Mouse (Mus musculus): ENCODE results near the gene Spats1.
A peak's percentile ranks its signal among the peaks of the same experiment; 100 is the strongest.
"Not testable (repeated sequence)": the region's sequence is repeated elsewhere in the genome, so short reads cannot be mapped to it uniquely, and the experiment has no call there.

The Spats1 gene

GRCm38 (mm10) chr17:45488321-45489254 lies 13.4 kb upstream of the Spats1 start:
- no peak for DNase-seq

- no peak for DNase-seq
Measured at GRCm38 (mm10) chr17:45487216-45487615, 12.0 kb upstream of the Spats1 start.

GRCm38 (mm10) chr17:45485581-45485980 lies 10.4 kb upstream of the Spats1 start:
- no peak for DNase-seq

- peak; percentile 18 for DNase-seq
Measured at GRCm38 (mm10) chr17:45480429-45480828, 5.2 kb upstream of the Spats1 start.

GRCm38 (mm10) chr17:45478234-45478825 lies 3.1 kb upstream of the Spats1 start:
- peak; percentile 79 for DNase-seq

GRCm38 (mm10) chr17:45474146-45474545 lies 1.1 kb downstream of the Spats1 start:
- no peak for DNase-seq

- no peak for DNase-seq
Measured at GRCm38 (mm10) chr17:45473667-45474066, 1.5 kb downstream of the Spats1 start.

- no peak for DNase-seq
Measured at GRCm38 (mm10) chr17:45470726-45471125, 4.5 kb downstream of the Spats1 start.

- no peak for DNase-seq
Measured at GRCm38 (mm10) chr17:45468302-45468701, 6.9 kb downstream of the Spats1 start.

- DNase-seq, result no peak
Measured at GRCm38 (mm10) chr17:45466701-45467100, 8.5 kb downstream of the Spats1 start.

GRCm38 (mm10) chr17:45464255-45464654 lies 11.0 kb downstream of the Spats1 start:
- DNase-seq, result no peak

GRCm38 (mm10) chr17:45462506-45462905 lies 12.7 kb downstream of the Spats1 start:
- DNase-seq, result no peak

- DNase-seq, result no peak
Measured at GRCm38 (mm10) chr17:45459062-45459461, 16.2 kb downstream of the Spats1 start.

- DNase-seq, result no peak
Measured at GRCm38 (mm10) chr17:45458516-45458915, 16.7 kb downstream of the Spats1 start.

GRCm38 (mm10) chr17:45457487-45457886 lies 17.7 kb downstream of the Spats1 start:
- DNase-seq, result peak; percentile 42

GRCm38 (mm10) chr17:45456260-45457152 lies 18.7 kb downstream of the Spats1 start:
- DNase-seq, result no peak

- not testable (repeated sequence) for DNase-seq
Measured at GRCm38 (mm10) chr17:45455783-45456182, 19.4 kb downstream of the Spats1 start.

GRCm38 (mm10) chr17:45454794-45455193 lies 20.4 kb downstream of the Spats1 start:
- no peak for DNase-seq

- DNase-seq, result no peak
Measured at GRCm38 (mm10) chr17:45452271-45452670, 22.9 kb downstream of the Spats1 start.

- DNase-seq, result no peak
Measured at GRCm38 (mm10) chr17:45450153-45450552, 25.1 kb downstream of the Spats1 start.

GRCm38 (mm10) chr17:45449586-45449985 lies 25.6 kb downstream of the Spats1 start:
- DNase-seq, result no peak

- no peak for DNase-seq
Measured at GRCm38 (mm10) chr17:45447063-45447462, 28.2 kb downstream of the Spats1 start.

- no peak for DNase-seq
Measured at GRCm38 (mm10) chr17:45445923-45446322, 29.3 kb downstream of the Spats1 start.

Data from liver (tissue).